Mouse (Mus musculus): ENCODE results near the gene Gm29735.
"Not testable (repeated sequence)": the region's sequence is repeated elsewhere in the genome, so short reads cannot be mapped to it uniquely, and the experiment has no call there.

Gm29735 gene

DNA sequence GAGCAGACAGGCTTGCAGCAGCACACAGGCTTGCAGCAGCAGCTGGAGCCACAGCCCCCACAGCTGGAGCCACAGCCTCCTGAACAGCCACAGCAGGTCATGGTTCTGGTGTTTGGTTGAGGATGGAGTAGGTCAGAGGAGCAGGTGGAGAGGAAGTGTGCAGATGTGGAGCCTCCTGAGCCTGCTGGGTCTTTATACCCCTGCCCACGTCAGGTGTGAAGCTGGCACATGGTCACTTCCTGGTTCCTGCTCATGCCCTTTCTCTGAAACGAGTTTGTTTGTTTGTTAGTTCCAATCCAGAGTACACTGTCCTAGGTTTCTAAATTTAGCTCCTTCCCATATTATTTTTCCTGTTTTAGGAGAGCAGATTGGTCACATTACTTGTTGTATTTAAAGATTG lies at the start of gene Gm29735:
TSS of gene Gm29735 (minus strand) at position 101 of the 400 bp plus-strand sequence.
- not testable (repeated sequence) for DNase-seq (ENCODE audit: low read depth, low spot score)

GRCm38 (mm10) chr7:142205488-142205887 lies 48.6 kb upstream of the Gm29735 start:
- no peak for DNase-seq (ENCODE audit: low read depth, low spot score)

DNA sequence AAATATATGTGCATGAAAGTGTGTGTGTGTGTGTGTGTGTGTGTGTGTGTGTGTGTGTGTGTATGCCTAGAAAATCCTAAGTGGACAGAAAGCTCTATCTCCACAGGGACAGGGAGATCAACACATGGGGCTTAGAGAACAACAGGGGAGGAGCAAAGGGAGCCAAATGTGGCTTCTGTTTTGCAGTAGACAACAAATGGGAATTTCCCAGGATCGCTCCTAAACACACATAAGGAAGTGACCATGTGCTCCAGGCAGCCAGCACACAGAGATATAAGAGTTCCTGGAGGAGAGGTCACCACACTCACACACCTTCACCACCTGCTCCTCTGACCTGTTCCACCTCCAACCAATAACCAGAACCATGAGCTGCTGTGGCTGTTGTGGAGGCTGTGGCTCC lies 44.2 kb upstream of the Gm29735 start, which contains the start of gene Krtap5-3:
TSS of gene Krtap5-3 (plus strand) at position 301 of the 400 bp plus-strand sequence.
- no peak for DNase-seq (ENCODE audit: low read depth, low spot score)

DNA sequence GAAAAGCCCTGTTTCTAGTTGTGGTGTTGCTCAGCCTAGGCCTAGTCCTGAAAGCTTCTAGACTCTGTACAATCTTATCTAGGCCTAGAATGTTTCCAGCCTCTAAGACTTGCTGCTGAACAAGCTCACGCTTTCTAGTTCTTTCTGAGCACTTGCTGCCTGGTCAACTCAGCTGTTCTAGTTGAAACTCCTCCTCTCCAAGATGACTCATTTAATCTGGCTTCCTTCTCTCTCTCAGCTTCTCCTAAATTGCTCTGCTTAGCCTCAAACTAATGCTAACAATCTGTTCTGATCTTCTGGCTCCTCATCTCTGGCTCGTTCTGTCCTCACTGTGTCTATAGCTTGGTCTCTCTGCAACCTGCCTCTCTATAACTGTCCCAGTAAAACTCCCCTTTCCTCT lies 41.8 kb upstream of the Gm29735 start:
- no peak for DNase-seq (ENCODE audit: low read depth, low spot score)

GRCm38 (mm10) chr7:142190289-142190688 lies 33.4 kb upstream of the Gm29735 start, which contains the start of gene Gm10153:
Gene Gm10153, minus strand, starts transcription at chr7:142190389.
- no peak for DNase-seq (ENCODE audit: low read depth, low spot score)

DNA sequence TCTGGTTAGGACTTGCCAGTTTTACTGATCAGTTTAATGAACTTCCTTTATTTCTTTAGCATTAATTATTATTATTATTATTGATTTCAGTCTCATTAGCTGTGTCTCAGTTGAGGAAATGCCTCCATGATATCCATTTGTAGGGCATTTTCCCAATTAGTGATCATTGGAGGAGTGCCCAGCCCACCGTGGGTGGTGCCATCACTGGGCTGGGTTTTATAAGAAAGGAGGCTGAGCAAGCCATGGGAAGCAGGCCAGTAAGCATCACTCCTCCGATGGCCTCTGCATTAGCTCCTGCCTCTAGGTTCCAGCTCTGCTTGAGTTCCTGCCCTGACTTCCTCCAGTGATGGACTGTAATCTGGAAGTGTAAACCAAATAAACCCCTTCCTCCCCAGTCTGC lies 31.2 kb upstream of the Gm29735 start:
- DNase-seq (ENCODE audit: low read depth, low spot score), result no peak

DNA sequence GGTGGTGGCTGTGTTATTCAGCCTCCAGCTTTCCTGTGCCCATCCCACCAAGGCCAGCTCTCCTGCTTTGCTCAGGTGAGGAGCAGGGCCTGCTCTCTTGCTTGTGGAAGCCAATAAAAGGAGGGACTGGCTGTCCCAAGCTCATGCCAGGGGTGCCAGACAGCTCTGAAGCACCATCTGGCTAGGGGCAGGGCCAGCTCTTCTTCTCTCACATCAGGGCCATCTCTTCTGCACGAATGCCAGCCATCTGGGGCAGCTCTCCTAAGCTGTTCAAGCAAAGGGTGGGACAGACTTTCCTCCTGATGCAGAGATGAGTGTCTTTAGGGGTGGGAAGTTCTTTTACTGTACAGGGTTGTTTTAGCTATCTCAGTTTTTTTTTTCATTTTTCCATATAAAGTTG lies 24.1 kb upstream of the Gm29735 start:
- DNase-seq (ENCODE audit: low read depth, low spot score), result no peak

GRCm38 (mm10) chr7:142178685-142179084 lies 21.8 kb upstream of the Gm29735 start:
- no peak for DNase-seq (ENCODE audit: low read depth, low spot score)

GRCm38 (mm10) chr7:142175905-142176304 lies 19.0 kb upstream of the Gm29735 start, which contains the start of gene Krtap5-2:
Gene Krtap5-2, minus strand, starts transcription at chr7:142176005.
- DNase-seq (ENCODE audit: low read depth, low spot score), result not testable (repeated sequence)

- peak; percentile 22 for DNase-seq (ENCODE audit: low read depth, low spot score)
Observed at GRCm38 (mm10) chr7:142169836-142170235, 12.9 kb upstream of the Gm29735 start.

DNA sequence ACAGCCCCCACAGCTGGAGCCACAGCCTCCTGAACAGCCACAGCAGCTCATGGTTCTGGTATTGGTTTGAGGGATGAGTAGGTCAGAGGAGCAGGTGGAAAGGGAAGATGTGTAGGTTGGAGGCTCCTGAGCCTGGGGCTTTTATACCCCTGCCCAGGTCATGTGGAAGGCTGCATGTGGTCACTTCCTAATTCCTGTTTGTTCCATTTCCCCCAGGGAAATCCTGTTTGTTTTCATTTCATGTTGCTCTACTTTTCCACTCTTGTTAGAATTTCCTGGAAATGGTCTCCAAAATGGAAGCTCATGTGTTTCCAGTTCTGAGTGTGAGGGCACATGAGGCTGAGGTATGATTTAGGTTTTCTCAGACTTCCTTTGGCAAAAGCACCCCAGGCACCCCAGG lies 8.7 kb upstream of the Gm29735 start, which contains the start of gene Gm4553:
TSS of gene Gm4553 (minus strand) at position 101 of the 400 bp plus-strand sequence.
- not testable (repeated sequence) for DNase-seq (ENCODE audit: low read depth, low spot score)

DNA sequence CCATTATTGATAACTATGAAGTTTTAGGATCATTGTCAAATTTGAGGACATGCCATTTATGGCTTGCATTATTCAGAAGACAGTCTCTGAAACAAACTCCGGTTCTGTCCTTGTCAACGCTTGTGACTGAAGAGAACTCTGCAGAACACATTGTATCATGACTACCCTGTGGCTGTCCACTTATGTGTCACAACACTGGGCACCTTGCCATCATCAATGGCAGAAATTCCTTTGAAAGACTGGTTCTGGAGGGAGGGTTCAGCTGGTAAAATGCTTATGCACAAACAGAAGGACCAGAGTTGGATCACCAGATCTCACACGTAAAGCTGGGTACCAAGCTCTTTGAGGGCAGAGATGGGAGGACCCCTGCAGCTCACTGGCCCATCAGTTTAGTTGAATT lies 2.5 kb upstream of the Gm29735 start:
- no peak for DNase-seq (ENCODE audit: low read depth, low spot score)

DNA sequence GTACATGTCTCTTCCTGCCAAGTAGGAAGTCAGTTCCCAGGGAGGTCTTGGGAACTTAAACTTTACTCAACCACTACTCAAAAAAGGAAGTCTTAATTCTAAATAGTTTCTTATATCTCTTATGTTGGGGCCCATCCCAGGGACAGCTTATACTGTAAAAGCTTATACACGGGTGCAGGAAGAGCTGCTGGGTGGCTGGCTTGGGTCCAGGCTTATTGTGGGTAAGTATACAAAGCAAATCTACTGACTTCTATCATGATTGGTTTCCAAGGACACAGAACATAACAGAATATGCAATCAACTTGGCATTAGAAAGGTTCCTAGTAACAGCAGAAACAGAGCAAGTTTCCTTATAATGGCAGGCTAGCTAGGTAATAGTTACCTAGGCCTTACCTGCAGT lies 1.6 kb downstream of the Gm29735 start:
- DNase-seq (ENCODE audit: low read depth, low spot score), result no peak

- DNase-seq (ENCODE audit: low read depth, low spot score), result no peak
Observed at GRCm38 (mm10) chr7:142152191-142152590, 4.7 kb downstream of the Gm29735 start.

GRCm38 (mm10) chr7:142148633-142149032 lies 8.3 kb downstream of the Gm29735 start:
- no peak for DNase-seq (ENCODE audit: low read depth, low spot score)

DNA sequence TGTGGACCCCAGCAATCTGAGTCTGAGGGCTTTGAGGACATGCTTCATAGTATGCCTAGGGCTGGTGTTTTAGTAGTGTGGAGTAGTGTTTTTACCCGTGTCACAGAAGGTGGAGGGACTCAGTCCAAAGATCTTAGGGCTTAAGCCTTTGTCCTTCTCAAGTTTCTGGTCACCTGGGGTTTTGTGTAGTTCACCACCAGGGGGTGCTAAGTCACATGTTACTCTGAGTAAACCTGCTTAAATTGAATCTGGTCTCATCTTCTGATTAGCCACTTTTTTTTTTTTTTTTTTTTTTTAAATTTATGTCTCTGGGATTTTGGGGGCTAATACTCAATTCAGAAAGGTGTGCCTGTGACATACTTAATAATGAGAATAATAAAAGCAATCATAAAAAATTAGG lies 10.9 kb downstream of the Gm29735 start:
- DNase-seq (ENCODE audit: low read depth, low spot score), result peak; percentile 32

DNA sequence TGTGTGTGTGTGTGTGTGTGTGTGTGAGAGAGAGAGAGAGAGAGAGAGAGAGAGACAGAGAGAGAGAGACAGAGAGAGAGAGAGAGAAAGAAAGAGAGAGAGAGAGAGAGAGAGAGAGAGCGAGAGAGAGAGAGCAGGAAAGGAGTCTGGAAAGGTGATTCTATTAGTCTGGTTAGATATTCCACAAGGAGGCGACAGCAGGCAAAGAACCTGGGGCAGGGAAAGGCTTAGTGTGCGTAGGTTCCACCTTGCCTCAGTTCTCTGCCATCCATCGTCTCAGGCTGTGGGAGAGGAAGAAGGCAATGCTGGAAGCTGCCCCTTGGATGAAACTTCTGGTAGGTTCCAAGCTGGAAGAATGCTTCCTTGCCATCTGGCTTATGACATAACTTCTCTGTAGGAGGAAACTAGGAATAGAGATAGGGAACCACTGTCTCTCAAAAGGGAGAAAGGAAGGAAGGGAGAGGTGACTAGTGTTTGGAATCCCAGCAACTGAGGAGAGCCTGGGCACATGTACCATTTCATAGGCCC lies 11.4 kb downstream of the Gm29735 start:
- no peak for DNase-seq (ENCODE audit: low read depth, low spot score)

GRCm38 (mm10) chr7:142144507-142144906 lies 12.4 kb downstream of the Gm29735 start, which contains the start of gene Gm45337:
Gene Gm45337, minus strand, starts transcription at chr7:142144607.
- DNase-seq (ENCODE audit: low read depth, low spot score), result no peak

DNA sequence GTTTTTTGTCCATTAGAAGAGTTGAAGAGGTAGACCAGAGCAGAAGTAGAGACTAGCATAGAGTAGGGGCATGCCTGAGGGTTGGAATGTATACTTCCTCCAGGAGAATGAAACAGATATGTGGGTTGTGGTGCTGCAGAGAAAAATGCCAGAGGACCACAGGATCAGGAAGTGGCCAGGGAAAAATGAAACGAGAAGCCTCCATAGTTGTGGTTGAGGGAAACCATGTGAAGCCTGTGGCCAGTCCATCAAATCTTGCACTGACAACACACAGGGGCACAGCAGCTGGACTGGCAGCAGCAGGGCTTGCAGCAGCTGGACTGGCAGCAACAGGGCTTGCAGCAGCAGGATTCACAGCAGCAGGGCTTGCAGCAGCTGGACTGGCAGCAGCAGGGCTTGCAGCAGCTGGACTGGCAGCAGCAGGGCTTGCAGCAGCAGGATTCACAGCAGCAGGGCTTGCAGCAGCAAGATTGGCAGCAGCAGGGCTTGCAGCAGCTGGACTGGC lies 13.4 kb downstream of the Gm29735 start:
- DNase-seq (ENCODE audit: low read depth, low spot score), result not testable (repeated sequence)

- no peak for DNase-seq (ENCODE audit: low read depth, low spot score)
Observed at GRCm38 (mm10) chr7:142140696-142141095, 16.2 kb downstream of the Gm29735 start.

DNA sequence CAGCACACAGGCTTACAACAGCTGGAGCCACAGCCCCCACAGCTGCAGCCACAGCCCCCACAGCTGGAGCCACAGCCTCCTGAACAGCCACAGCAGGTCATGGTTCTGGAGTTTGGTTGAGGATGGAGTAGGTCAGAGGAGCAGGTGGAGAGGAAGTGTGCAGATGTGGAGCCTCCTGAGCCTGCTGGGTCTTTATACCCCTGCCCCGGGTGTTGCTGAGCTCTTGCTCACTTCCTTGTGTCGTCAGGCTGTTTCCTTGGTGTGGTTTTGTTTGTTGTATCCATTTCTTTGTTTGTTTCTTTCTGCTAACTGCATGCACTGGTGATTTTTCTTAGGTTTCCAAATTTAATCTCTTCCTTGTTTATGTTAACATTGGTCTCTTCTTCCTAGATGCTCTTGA lies 21.0 kb downstream of the Gm29735 start, which contains the start of gene Gm39115:
TSS of gene Gm39115 (minus strand) at position 101 of the 400 bp plus-strand sequence.
- DNase-seq (ENCODE audit: low read depth, low spot score), result not testable (repeated sequence)

DNA sequence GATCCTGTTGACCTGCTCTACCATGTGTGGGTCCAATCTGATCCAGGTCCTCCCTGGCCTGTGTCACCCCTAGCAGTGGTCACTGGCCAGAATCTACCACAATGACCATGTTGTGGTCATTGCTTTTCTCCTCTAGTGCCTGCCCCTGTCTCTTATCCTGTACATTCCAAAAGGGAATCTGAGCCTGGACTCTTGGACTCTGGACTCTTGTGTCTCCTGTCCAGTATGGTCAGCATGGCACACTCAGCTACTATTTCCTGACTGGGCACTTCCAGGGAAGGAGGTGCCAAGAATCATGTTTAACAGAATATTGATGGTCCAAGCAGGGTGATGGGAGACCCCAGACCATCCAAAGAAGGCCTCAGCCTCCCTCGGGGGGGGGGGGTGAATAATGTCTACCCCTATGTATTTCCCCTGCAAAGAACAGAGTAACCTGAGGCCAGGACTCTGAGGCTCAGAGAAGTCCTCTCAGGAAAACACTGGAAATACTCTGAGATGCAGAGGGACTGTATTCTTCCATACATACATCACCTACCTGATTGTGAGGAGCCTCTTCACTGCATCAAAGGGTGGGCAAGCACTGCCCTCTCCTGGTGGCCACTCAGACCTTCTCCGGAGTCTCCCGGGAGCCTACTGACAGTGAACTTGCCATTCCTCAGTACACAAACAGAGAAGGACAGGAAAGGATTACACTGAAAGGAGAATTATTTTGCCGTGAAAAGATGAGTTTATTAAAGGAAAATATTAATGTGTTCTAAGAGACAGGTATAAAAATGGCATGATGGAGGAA lies 22.5 kb downstream of the Gm29735 start:
- DNase-seq (ENCODE audit: low read depth, low spot score), result peak; percentile 57
